Mouse (Mus musculus) layer of hippocampus, postnatal 14 days (tissue): ENCODE measurements at regions not wholly inside any gene's neighbourhood (a gene's known extent, or its start where the extent isn't known, plus 50 kb on each side); places are given as distances from the start of the nearest gene placed in this dataset.
"Not testable (repeated sequence)": the region's sequence is repeated elsewhere in the genome, so short reads cannot be mapped to it uniquely, and the experiment has no call there.

Source experiments
- DNase-seq, 2 experiments: peaks; one replicate each; pipeline ENCODE4 v3.0.0; 2021 to 2022; ENCODE audit warnings: low spot score in 2 of 2, mixed read lengths in 1 of 2

GRCm38 (mm10) chr10:112521388-112521787, 250.5 kb downstream of the Kcnc2 start:
- no peak for DNase-seq

GRCm38 (mm10) chr10:112543051-112543450, 272.1 kb downstream of the Kcnc2 start:
- DNase-seq: no peak

GRCm38 (mm10) chr10:112571772-112572551, 301.0 kb downstream of the Kcnc2 start:
- peak; percentile 19 to 36 for DNase-seq

GRCm38 (mm10) chr10:112572556-112572955, 301.6 kb downstream of the Kcnc2 start:
- DNase-seq: peak in 1 of 2 experiments; percentile 30

DNA sequence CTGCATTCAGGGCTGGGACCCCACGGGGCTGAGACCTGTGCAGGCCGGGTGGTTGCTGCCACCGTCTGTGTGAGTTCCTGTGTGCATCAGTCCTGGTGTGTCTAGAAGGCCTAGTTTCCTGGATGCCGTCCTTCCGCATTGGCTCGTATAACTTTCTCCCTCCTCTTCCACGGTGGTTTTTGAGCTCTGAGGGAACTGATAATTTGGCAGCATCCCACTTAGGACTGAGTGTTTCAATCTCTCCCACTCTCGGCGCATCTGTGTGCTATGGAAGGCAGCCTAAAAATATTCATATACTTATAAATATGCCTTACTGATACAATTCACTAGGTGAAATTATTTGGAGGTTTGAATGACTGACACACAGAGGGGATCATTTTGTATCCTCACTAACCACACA, 314.0 kb downstream of the Kcnc2 start:
- peak in 1 of 2 experiments; percentile 46 for DNase-seq

GRCm38 (mm10) chr10:112594327-112594726, 323.4 kb downstream of the Kcnc2 start:
- no peak for DNase-seq

- no peak for DNase-seq
Measured at GRCm38 (mm10) chr10:112605592-112605991, 323.2 kb downstream of the Atxn7l3b start.

GRCm38 (mm10) chr10:112607642-112608041, 321.2 kb downstream of the Atxn7l3b start:
- DNase-seq: no peak

GRCm38 (mm10) chr10:112611711-112612110, 317.1 kb downstream of the Atxn7l3b start:
- no peak for DNase-seq

DNA sequence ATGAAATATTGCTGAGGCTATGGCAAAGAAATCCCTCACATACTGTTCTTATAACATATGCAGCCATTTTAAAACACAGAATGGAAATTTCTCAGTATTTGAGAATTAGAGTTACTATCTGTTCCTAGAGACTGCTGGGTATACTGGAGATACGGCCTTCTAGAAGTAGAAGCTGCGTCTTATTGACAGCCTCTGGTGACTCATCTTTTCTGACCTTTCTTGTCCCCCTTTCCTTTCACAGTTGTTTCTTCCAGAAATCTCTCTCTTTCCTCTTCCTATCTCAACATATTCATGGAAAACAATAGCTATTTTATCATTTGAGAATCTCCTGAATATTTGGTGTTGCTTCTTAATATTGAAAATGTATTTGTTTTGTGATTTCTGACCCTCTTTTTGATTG, 315.1 kb downstream of the Atxn7l3b start:
- DNase-seq: no peak

- DNase-seq: no peak
Measured at GRCm38 (mm10) chr10:112614226-112614625, 314.6 kb downstream of the Atxn7l3b start.

- DNase-seq: no peak
Measured at GRCm38 (mm10) chr10:112619740-112620139, 309.1 kb downstream of the Atxn7l3b start.

DNA sequence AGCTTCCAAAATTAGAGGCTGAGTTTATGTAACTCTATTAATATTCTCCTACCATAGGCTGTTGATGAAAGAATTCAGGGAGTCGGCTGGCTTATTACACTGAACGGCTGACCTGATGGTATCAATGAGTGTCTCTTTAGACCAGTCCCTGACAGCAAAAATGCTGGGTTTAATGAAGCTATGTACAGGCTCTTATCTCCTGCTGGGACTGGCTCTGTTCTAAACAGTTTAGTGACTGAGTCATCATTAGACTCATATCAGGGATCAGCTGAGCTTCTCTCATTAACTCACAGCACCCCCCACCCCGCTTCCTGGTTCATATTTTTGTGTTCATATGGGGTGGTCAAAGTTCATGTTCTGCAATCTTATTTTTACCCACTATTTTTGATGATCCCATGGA, 299.0 kb downstream of the Atxn7l3b start:
- no peak for DNase-seq

GRCm38 (mm10) chr10:112635199-112635598, 293.6 kb downstream of the Atxn7l3b start:
- no peak for DNase-seq

GRCm38 (mm10) chr10:112636574-112636973, 292.2 kb downstream of the Atxn7l3b start:
- DNase-seq: no peak

DNA sequence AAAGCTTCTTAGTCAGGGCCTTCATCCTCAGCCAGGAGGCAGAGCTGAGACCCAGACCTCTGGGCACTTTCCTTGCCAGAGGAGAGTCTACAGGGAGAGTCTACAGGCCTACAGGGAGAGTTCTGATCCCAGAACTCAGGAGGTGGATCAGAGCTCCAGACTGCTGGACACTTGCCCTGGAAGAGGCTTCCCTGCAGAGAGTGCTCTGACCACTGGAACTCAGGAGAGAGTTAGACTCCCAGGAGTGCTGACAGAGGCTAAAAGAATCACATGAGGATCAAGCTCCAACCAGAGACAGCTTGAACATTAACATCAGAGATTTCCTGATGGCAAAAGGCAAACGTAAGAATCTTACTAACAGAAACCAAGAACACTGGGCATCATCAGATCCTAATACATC, 288.2 kb downstream of the Atxn7l3b start:
- not testable (repeated sequence) for DNase-seq

DNA sequence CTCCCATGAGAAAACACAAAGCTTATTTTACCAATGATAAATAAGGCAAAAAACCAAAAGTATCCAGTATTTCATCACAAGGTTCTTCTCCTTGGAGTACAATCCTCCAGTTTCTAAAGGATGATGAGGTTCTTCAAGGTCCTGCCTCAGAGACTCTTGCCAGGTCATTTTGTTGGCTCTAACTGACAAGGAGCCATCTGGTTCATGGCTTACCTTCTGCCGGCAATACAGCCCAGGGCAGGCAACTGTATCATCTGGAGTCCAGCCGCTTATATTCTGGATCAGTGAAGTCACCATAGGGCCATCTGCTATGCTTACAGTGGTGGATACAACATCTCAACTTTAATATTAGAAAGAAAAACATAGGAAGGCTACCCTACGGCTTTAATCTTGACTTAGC, 279.8 kb downstream of the Atxn7l3b start:
- no peak for DNase-seq
